ENCODE assay signal across 8 mouse cellular contexts in genomic region chr9:100546594-100546910, GRCm38 (mm10). TPM values are rescaled to one million over a fixed set of nuclear protein-coding genes. Genes with fewer than 3 reads are reported as not detected.
DNase-seq lines count a peak whose midpoint lies in the region; ATAC-seq and TF ChIP-seq lines count a peak whose summit lies in the region.

No protein-coding gene starts in this region.

- H3K4me2 ChIP-seq in heart, embryonic 12.5 days = peak overlapping the region; percentile 80
- H3K4me2 ChIP-seq in liver, embryonic 11.5 days = peak overlapping the region; percentile 76

- peak overlapping the region; percentile 87 for H3K9ac ChIP-seq in heart, embryonic 12.5 days
- H3K9ac ChIP-seq in liver, embryonic 11.5 days (ENCODE audit: low read depth, low read length) = peak overlapping the region; percentile 80

- H3K4me1 ChIP-seq in heart, embryonic 12.5 days (replicated peaks) = peaks cover 16% of the 10 kb centered on the region
- H3K4me1 ChIP-seq in G1E (ENCODE audit: insufficient read depth, low read depth, low read length) = peaks cover 26% of the 10 kb centered on the region
- peaks cover 24% of the 10 kb centered on the region for H3K4me1 ChIP-seq in forebrain, embryonic 10.5 days
- H3K4me1 ChIP-seq in liver, embryonic 11.5 days (replicated peaks; ENCODE audit: control insufficient read depth, insufficient read depth, low read length) = no peaks in the 10 kb centered on the region; the same call in 1 of the 2 replicates

- H3K27me3 ChIP-seq in heart, embryonic 12.5 days (replicated peaks) = no peaks in the 10 kb centered on the region
- no peaks in the 10 kb centered on the region for H3K27me3 ChIP-seq in G1E (ENCODE audit: insufficient read depth, low read length)
- no peaks in the 10 kb centered on the region for H3K27me3 ChIP-seq in forebrain, embryonic 10.5 days (ENCODE audit: poor library complexity, severe bottlenecking)
- no peaks in the 10 kb centered on the region for H3K27me3 ChIP-seq in liver, embryonic 11.5 days (replicated peaks; ENCODE audit: control insufficient read depth, insufficient read depth, low read length)

- no peak for DNase-seq in heart, postnatal 4 days
- no peak for DNase-seq in G1E (ENCODE audit: low spot score)
- DNase-seq in forebrain, embryonic 10.5 days (ENCODE audit: extremely low spot score, low spot score) = no peak
- DNase-seq in liver, embryonic 11.5 days (ENCODE audit: low spot score) = no peak
- no peak for DNase-seq in B cell, adult 2 months
- DNase-seq in ovary, adult 18-20 months (ENCODE audit: low spot score) = no peak

- WGBS in heart, embryonic 12.5 days = 13% methylated on average over 9 of the region's 9 CpGs
- 13% methylated on average over 9 of the region's 9 CpGs for WGBS in forebrain, embryonic 10.5 days
- WGBS in liver, embryonic 11.5 days = 10% methylated on average over 9 of the region's 9 CpGs

- H3K36me3 ChIP-seq in heart, embryonic 12.5 days = peaks cover 11% of the 10 kb centered on the region
- peaks cover 8% of the 10 kb centered on the region for H3K36me3 ChIP-seq in G1E (replicated peaks)
- H3K36me3 ChIP-seq in forebrain, embryonic 10.5 days (replicated peaks) = peaks cover 19% of the 10 kb centered on the region
- no peaks in the 10 kb centered on the region for H3K36me3 ChIP-seq in liver, embryonic 11.5 days (ENCODE audit: control insufficient read depth, insufficient read depth, low read length)

- H3K9me3 ChIP-seq in heart, embryonic 12.5 days (replicated peaks) = 0 out of 2 replicates have a peak, but pooled peaks cover 3% of the 10 kb centered on the region
- H3K9me3 ChIP-seq in G1E (replicated peaks) = peaks cover 9% of the 10 kb centered on the region
- peaks cover 12% of the 10 kb centered on the region for H3K9me3 ChIP-seq in forebrain, embryonic 10.5 days
- H3K9me3 ChIP-seq in liver, embryonic 11.5 days (ENCODE audit: control insufficient read depth, low read length) = peaks cover 6% of the 10 kb centered on the region; the same call in 1 of the 2 replicates

- H3K4me3 ChIP-seq in heart, embryonic 12.5 days = peak overlapping the region; percentile 68
- H3K4me3 ChIP-seq in G1E (ENCODE audit: low read depth, low read length) = peak overlapping the region; percentile 95
- H3K4me3 ChIP-seq in forebrain, embryonic 10.5 days = peak overlapping the region; percentile 96
- peak overlapping the region; percentile 89 for H3K4me3 ChIP-seq in liver, embryonic 11.5 days (ENCODE audit: low read depth, low read length)

- no peak for TF ChIP-seq CTCF in G1E (IDR thresholded peaks at IDR 0.05; ENCODE audit: low read depth, low read length)

- peak overlapping the region; percentile 88 for H3K27ac ChIP-seq in heart, embryonic 12.5 days (ENCODE audit: poor library complexity, severe bottlenecking)
- H3K27ac ChIP-seq in forebrain, embryonic 10.5 days = peak overlapping the region; percentile 98
- peak overlapping the region; percentile 40 for H3K27ac ChIP-seq in liver, embryonic 11.5 days (ENCODE audit: low read depth, low read length)

- ATAC-seq in heart, embryonic 12.5 days (ENCODE audit: insufficient number of reproducible peaks, low FRiP score) = no peak
- no peak for ATAC-seq in G1E (ENCODE audit: extremely low read depth, insufficient number of reproducible peaks, low FRiP score, poor library complexity, severe bottlenecking)
- ATAC-seq in liver, embryonic 11.5 days (replicated peaks; ENCODE audit: low FRiP score) = peak; percentile 41; the same call in 1 of the 2 replicates
- peak; percentile 11; the same call in 1 of the 2 replicates for ATAC-seq in neutrophil, adult 5-6 weeks (ENCODE audit: extremely low read depth, insufficient number of reproducible peaks, low FRiP score, poor library complexity, severe bottlenecking)

RNA-seq across cellular contexts. Expression of gene Nck1, which starts 0.6 kb away (rescaled TPM):
- 59.4 and 64.1 TPM in 2 replicates for polyA plus RNA-seq in heart, embryonic 12.5 days (2016; fragmentation: Nextera tagmentation; extraction: Ambion mirVana)
- 10 to 100 TPM; 41.7 to 52.3 TPM for total RNA-seq in heart, postnatal 4 days (2021)
- total RNA-seq in G1E (2014; fragmentation: Nextera tagmentation) = 40.0 and 41.2 TPM in 2 replicates
- total RNA-seq in G1E (2017) = 44.0 and 64.9 TPM in 2 replicates
- polyA plus RNA-seq in G1E (2012) = 2.9 and 3.4 TPM in 2 replicates
- 65.6 and 70.0 TPM in 2 replicates for polyA plus RNA-seq in forebrain, embryonic 10.5 days (2016; fragmentation: Nextera tagmentation; extraction: Ambion mirVana)
- 51.6 and 51.9 TPM in 2 replicates for polyA plus RNA-seq in liver, embryonic 11.5 days (2014; fragmentation: Nextera tagmentation; extraction: Ambion mirVana)
- 44.1 and 47.6 TPM in 2 replicates for total RNA-seq in neutrophil, adult 5-6 weeks (2017)

RNA-seq across cellular contexts. Expression of gene Slc35g2, which starts 24.3 kb away (rescaled TPM):
- polyA plus RNA-seq in heart, embryonic 12.5 days (2016; fragmentation: Nextera tagmentation; extraction: Ambion mirVana) = 8.3 and 9.6 TPM in 2 replicates
- total RNA-seq in heart, postnatal 4 days (2021) = 10 to 100 TPM in 1 of 2 experiments, 1 to 10 TPM in 1; 9.0 to 10.3 TPM
- not detected in 2 replicates for total RNA-seq in G1E (2014; fragmentation: Nextera tagmentation)
- 0.05 and 0.12 TPM in 2 replicates for total RNA-seq in G1E (2017)
- polyA plus RNA-seq in G1E (2012) = not detected in 2 replicates
- 4.8 and 6.7 TPM in 2 replicates for polyA plus RNA-seq in forebrain, embryonic 10.5 days (2016; fragmentation: Nextera tagmentation; extraction: Ambion mirVana)
- polyA plus RNA-seq in liver, embryonic 11.5 days (2014; fragmentation: Nextera tagmentation; extraction: Ambion mirVana) = 2.4 and 4.1 TPM in 2 replicates
- total RNA-seq in neutrophil, adult 5-6 weeks (2017) = not detected in 2 replicates

RNA-seq across cellular contexts. Expression of gene Stag1, which starts 51.0 kb away (rescaled TPM):
- 38.6 and 39.0 TPM in 2 replicates for polyA plus RNA-seq in heart, embryonic 12.5 days (2016; fragmentation: Nextera tagmentation; extraction: Ambion mirVana)
- 10 to 100 TPM; 52.3 to 56.4 TPM for total RNA-seq in heart, postnatal 4 days (2021)
- total RNA-seq in G1E (2014; fragmentation: Nextera tagmentation) (75.4 and 111 TPM in 2 replicates), G1E (2017) (59.5 and 71.5 TPM in 2 replicates)
- 2.8 and 2.9 TPM in 2 replicates for polyA plus RNA-seq in G1E (2012)
- polyA plus RNA-seq in forebrain, embryonic 10.5 days (2016; fragmentation: Nextera tagmentation; extraction: Ambion mirVana) = 52.3 and 53.9 TPM in 2 replicates
- polyA plus RNA-seq in liver, embryonic 11.5 days (2014; fragmentation: Nextera tagmentation; extraction: Ambion mirVana) = 32.3 and 39.4 TPM in 2 replicates
- total RNA-seq in neutrophil, adult 5-6 weeks (2017) = 79.6 and 98.8 TPM in 2 replicates

RNA-seq across cellular contexts. Expression of gene Il20rb, which starts 60.0 kb away (rescaled TPM):
- 0.59 and 0.65 TPM in 2 replicates for polyA plus RNA-seq in heart, embryonic 12.5 days (2016; fragmentation: Nextera tagmentation; extraction: Ambion mirVana)
- 1 to 10 TPM; 4.3 TPM for total RNA-seq in heart, postnatal 4 days (2021)
- total RNA-seq in G1E (2014; fragmentation: Nextera tagmentation) (1.1 and 1.2 TPM in 2 replicates), G1E (2017) (0.71 and 0.93 TPM in 2 replicates)
- 0.20 and 0.22 TPM in 2 replicates for polyA plus RNA-seq in G1E (2012)
- polyA plus RNA-seq in forebrain, embryonic 10.5 days (2016; fragmentation: Nextera tagmentation; extraction: Ambion mirVana) = 1.6 and 1.8 TPM in 2 replicates
- polyA plus RNA-seq in liver, embryonic 11.5 days (2014; fragmentation: Nextera tagmentation; extraction: Ambion mirVana) = 0.59 and 0.78 TPM in 2 replicates
- total RNA-seq in neutrophil, adult 5-6 weeks (2017) = 1.1 and 2.0 TPM in 2 replicates

Comparison
In these comparisons a context has a peak if more than half of its experiments do, and no peak if none do; other contexts are left out.
1. ATAC-seq: peak in liver, embryonic 11.5 days (single experiment) and neutrophil, adult 5-6 weeks (single experiment); none in heart, embryonic 12.5 days (single experiment) and G1E (single experiment).
2. H3K27ac ChIP-seq: peak in every context shown above with its lines; median percentile 98 in forebrain, embryonic 10.5 days; 88 in heart, embryonic 12.5 days; 40 in liver, embryonic 11.5 days.
3. RNA of gene Nck1, which starts 0.6 kb away (polyA plus RNA-seq): 65.6 to 70.0 TPM in forebrain, embryonic 10.5 days, 59.4 to 64.1 TPM in heart, embryonic 12.5 days and 51.6 to 51.9 TPM in liver, embryonic 11.5 days; 2.9 to 3.4 TPM in G1E; every median in the first group is over 10 times any median in the second.
4. Peak in every context shown above with its lines, with median percentiles within 50 percentile points of each other: H3K4me3 ChIP-seq.